Mouse (Mus musculus): ENCODE measurements at regions not wholly inside any gene's neighbourhood (a gene's known extent, or its start where the extent isn't known, plus 50 kb on each side); places are given as distances from the start of the nearest gene placed in this dataset.

DNA sequence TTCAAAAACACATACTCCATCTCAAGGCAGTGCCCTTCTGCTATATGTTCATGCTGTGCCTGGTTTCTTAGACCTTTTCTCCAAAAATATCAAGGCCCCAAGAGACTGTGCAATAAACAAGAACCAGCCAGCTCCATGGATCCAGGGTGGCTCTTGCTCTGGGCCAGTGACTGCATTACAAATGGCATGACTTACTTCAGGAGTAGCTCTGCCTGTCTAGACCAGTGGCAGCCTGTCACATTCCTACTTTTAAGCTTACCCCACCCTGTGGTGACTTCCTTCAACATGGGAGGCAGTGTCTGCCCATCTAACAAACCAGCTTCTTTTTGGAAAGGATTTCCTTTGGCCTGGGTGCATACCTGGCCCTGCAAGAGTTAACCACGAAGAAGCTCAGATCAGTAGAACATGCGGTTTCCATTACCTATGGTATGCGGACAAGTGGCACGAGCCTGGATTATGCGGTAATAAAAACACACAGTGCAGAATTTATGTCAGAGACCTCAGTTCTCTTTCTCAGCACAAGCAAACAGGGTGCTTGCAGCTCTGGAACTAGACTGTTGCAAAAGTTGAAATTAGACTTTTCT lies 418.8 kb upstream of the Zfp462 start:
- Histone ChIP-seq H3K36me3 (ENCODE audit: control insufficient read depth, insufficient read depth) (no peaks in the 10 kb centered on the region), H3K79me3 (ENCODE audit: low read depth) (peaks cover 1% of the 10 kb centered on the region), H3K4me3 (ENCODE audit: insufficient read depth, poor library complexity, severe bottlenecking) (no peak overlapping the region), H3K79me2 (ENCODE audit: control insufficient read depth, insufficient read depth) (no peaks in the 10 kb centered on the region), H3ac (ENCODE audit: control insufficient read depth, insufficient read length, low read depth) (no peak overlapping the region), H3K27me3 (ENCODE audit: control insufficient read depth, insufficient read depth, insufficient read length) (no peaks in the 10 kb centered on the region)
- no peak for TF ChIP-seq CTCF (IDR thresholded peaks at IDR 0.05; ENCODE audit: control insufficient read depth, insufficient read depth, insufficient read length)
- no peak for TF ChIP-seq CEBPB (IDR thresholded peaks at IDR 0.05; ENCODE audit: low read depth)
- no peak for TF ChIP-seq USF1 (IDR thresholded peaks at IDR 0.05; ENCODE audit: low read depth)
- TF ChIP-seq MYOG (IDR thresholded peaks at IDR 0.05; ENCODE audit: control insufficient read depth, extremely low read depth, insufficient read length) = no peak
- TF ChIP-seq MAX (IDR thresholded peaks at IDR 0.05) = no peak
- TF ChIP-seq FOSL1 (IDR thresholded peaks at IDR 0.05; ENCODE audit: insufficient read depth, low read length, poor library complexity, severe bottlenecking) = no peak
- TF ChIP-seq MYOD1 (IDR thresholded peaks at IDR 0.05; ENCODE audit: control insufficient read depth, insufficient read length, low read depth) = no peak

- Histone ChIP-seq H3K27me3 (ENCODE audit: control insufficient read depth, insufficient read depth, insufficient read length) (no peaks in the 10 kb centered on the region), H3K36me3 (ENCODE audit: control insufficient read depth, insufficient read depth) (no peaks in the 10 kb centered on the region), H3K79me3 (ENCODE audit: low read depth) (peaks cover 1% of the 10 kb centered on the region), H3K79me2 (ENCODE audit: control insufficient read depth, insufficient read depth) (no peaks in the 10 kb centered on the region), H3ac (ENCODE audit: control insufficient read depth, insufficient read length, low read depth) (no peak overlapping the region), H3K4me3 (ENCODE audit: insufficient read depth, poor library complexity, severe bottlenecking) (no peak overlapping the region)
- peak; percentile 51 for TF ChIP-seq MYOD1 (IDR thresholded peaks at IDR 0.05; ENCODE audit: control insufficient read depth, insufficient read length, low read depth)
- no peak for TF ChIP-seq USF1 (IDR thresholded peaks at IDR 0.05; ENCODE audit: low read depth)
- no peak for TF ChIP-seq MYOG (IDR thresholded peaks at IDR 0.05; ENCODE audit: control insufficient read depth, extremely low read depth, insufficient read length)
Measured at GRCm38 (mm10) chr4:54527660-54528059, 417.2 kb upstream of the Zfp462 start.

DNA sequence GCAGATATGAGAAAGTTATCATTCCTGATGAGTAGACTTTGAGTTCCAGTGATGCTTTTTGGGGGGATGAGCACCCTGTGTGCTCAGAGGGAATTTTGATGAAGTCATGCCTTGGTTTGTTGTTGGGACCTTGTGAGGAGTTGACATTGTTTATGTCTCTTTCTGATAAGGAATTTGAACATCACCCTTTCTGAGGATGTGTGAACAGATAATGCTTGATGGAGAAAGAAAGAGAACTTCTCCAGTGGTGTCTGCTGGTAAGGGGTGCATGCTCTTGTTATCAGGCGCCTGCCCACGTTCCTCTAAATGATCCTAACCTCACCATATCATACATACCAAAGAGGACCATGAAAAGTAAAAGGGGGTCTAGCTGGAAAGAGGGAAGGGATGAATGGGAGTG lies 413.1 kb upstream of the Zfp462 start:
- no peak for TF ChIP-seq USF1 (IDR thresholded peaks at IDR 0.05; ENCODE audit: low read depth)
- no peak for TF ChIP-seq CTCF (IDR thresholded peaks at IDR 0.05; ENCODE audit: control insufficient read depth, insufficient read depth, insufficient read length)
- no peak for TF ChIP-seq CEBPB (IDR thresholded peaks at IDR 0.05; ENCODE audit: low read depth)
- no peak for TF ChIP-seq MYOG (IDR thresholded peaks at IDR 0.05; ENCODE audit: control insufficient read depth, extremely low read depth, insufficient read length)
- no peak for TF ChIP-seq MYOD1 (IDR thresholded peaks at IDR 0.05; ENCODE audit: control insufficient read depth, insufficient read length, low read depth)
- TF ChIP-seq FOSL1 (IDR thresholded peaks at IDR 0.05; ENCODE audit: insufficient read depth, low read length, poor library complexity, severe bottlenecking) = no peak
- no peak for TF ChIP-seq MAX (IDR thresholded peaks at IDR 0.05)
- Histone ChIP-seq H3K79me3 (ENCODE audit: low read depth) (no peaks in the 10 kb centered on the region), H3ac (ENCODE audit: control insufficient read depth, insufficient read length, low read depth) (no peak overlapping the region)

DNA sequence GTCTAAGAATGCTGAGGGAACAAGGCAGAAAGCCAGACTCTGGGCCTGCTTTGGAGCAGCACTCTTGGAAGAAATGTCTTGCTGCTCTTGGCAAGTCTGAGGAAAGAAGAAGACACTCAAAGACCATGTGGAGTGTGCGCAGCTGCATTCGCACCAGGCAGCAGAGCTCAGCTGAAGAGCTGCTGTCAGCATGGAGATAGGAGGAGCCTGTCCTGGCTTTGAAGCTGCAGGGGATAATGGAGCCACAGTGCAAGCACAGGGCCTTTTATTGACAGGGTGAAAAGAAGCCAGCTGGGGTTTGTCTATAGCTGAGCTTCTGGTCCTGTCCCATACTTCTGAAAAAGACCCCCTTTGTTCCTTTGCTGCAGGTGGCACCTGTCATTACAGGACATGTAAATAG lies 411.0 kb upstream of the Zfp462 start:
- Histone ChIP-seq H3K27me3 (ENCODE audit: control insufficient read depth, insufficient read depth, insufficient read length) (no peaks in the 10 kb centered on the region), H3ac (ENCODE audit: control insufficient read depth, insufficient read length, low read depth) (no peak overlapping the region), H3K4me3 (ENCODE audit: insufficient read depth, poor library complexity, severe bottlenecking) (no peak overlapping the region), H3K79me3 (ENCODE audit: low read depth) (no peaks in the 10 kb centered on the region), H3K36me3 (ENCODE audit: control insufficient read depth, insufficient read depth) (no peaks in the 10 kb centered on the region), H3K79me2 (ENCODE audit: control insufficient read depth, insufficient read depth) (no peaks in the 10 kb centered on the region)
- TF ChIP-seq CTCF (IDR thresholded peaks at IDR 0.05; ENCODE audit: control insufficient read depth, insufficient read depth, insufficient read length) (no peak), FOSL1 (IDR thresholded peaks at IDR 0.05; ENCODE audit: insufficient read depth, low read length, poor library complexity, severe bottlenecking) (no peak), MYOD1 (IDR thresholded peaks at IDR 0.05; ENCODE audit: control insufficient read depth, insufficient read length, low read depth) (no peak), USF1 (IDR thresholded peaks at IDR 0.05; ENCODE audit: low read depth) (no peak), MAX (IDR thresholded peaks at IDR 0.05) (no peak), MYOG (IDR thresholded peaks at IDR 0.05; ENCODE audit: control insufficient read depth, extremely low read depth, insufficient read length) (no peak), CEBPB (IDR thresholded peaks at IDR 0.05; ENCODE audit: low read depth) (no peak)

More for the DNA sequence above, 413.1 kb upstream of the Zfp462 start:
- H3K27me3 ChIP-seq (ENCODE audit: control insufficient read depth, insufficient read depth, insufficient read length) = no peaks in the 10 kb centered on the region
- no peaks in the 10 kb centered on the region for H3K36me3 ChIP-seq (ENCODE audit: control insufficient read depth, insufficient read depth)
- H3K79me2 ChIP-seq (ENCODE audit: control insufficient read depth, insufficient read depth) = no peaks in the 10 kb centered on the region
- H3K4me3 ChIP-seq (ENCODE audit: insufficient read depth, poor library complexity, severe bottlenecking) = no peak overlapping the region

- Histone ChIP-seq H3K79me2 (ENCODE audit: control insufficient read depth, insufficient read depth) (no peaks in the 10 kb centered on the region), H3K79me3 (ENCODE audit: low read depth) (no peaks in the 10 kb centered on the region), H3K36me3 (ENCODE audit: control insufficient read depth, insufficient read depth) (no peaks in the 10 kb centered on the region), H3K27me3 (ENCODE audit: control insufficient read depth, insufficient read depth, insufficient read length) (no peaks in the 10 kb centered on the region), H3ac (ENCODE audit: control insufficient read depth, insufficient read length, low read depth) (no peak overlapping the region), H3K4me3 (ENCODE audit: insufficient read depth, poor library complexity, severe bottlenecking) (no peak overlapping the region)
- TF ChIP-seq MAX (IDR thresholded peaks at IDR 0.05) = no peak
- TF ChIP-seq CEBPB (IDR thresholded peaks at IDR 0.05; ENCODE audit: low read depth) = no peak
- TF ChIP-seq USF1 (IDR thresholded peaks at IDR 0.05; ENCODE audit: low read depth) = no peak
- TF ChIP-seq CTCF (IDR thresholded peaks at IDR 0.05; ENCODE audit: control insufficient read depth, insufficient read depth, insufficient read length) = no peak
- TF ChIP-seq MYOG (IDR thresholded peaks at IDR 0.05; ENCODE audit: control insufficient read depth, extremely low read depth, insufficient read length) = no peak
- TF ChIP-seq FOSL1 (IDR thresholded peaks at IDR 0.05; ENCODE audit: insufficient read depth, low read length, poor library complexity, severe bottlenecking) = no peak
- no peak for TF ChIP-seq MYOD1 (IDR thresholded peaks at IDR 0.05; ENCODE audit: control insufficient read depth, insufficient read length, low read depth)
Measured at GRCm38 (mm10) chr4:54552864-54553618, 391.8 kb upstream of the Zfp462 start.

All from C2C12 (cell line).